Mouse (Mus musculus) intestine, postnatal 0 days (tissue): ENCODE measurements around the gene Ssr1. TPM values are rescaled to one million over a fixed set of nuclear protein-coding genes. Genes with fewer than 3 reads are reported as not detected.

ENCODE experiments used
- ATAC-seq: fragments of 200-750 bp; cut with Nextera tagmentation; 2 replicates; pipeline ENCODE4 v1.8.0; 2017; ENCODE audit warnings: mild to moderate bottlenecking, moderate TSS enrichment, moderate library complexity
- H3K27ac ChIP-seq: fragments of 300-500 bp; sonication (generic); 2 replicates; pipeline ENCODE4 v1.5.1; 2014; ENCODE audit warnings: mild to moderate bottlenecking, low read depth, low read length, moderate library complexity
- H3K27me3 ChIP-seq: fragments of 300-500 bp; sonication (generic); replicated peaks from 2 replicates; pipeline ENCODE4 v1.6.1; 2014; ENCODE audit warnings: low read length, mixed read lengths; ENCODE audit not compliant: control insufficient read depth, insufficient read depth
- H3K36me3 ChIP-seq: fragments of 300-500 bp; sonication (generic); 2 replicates; pipeline ENCODE4 v1.6.1; 2014; ENCODE audit warnings: mild to moderate bottlenecking, moderate library complexity; ENCODE audit not compliant: control insufficient read depth, insufficient read depth
- H3K4me1 ChIP-seq: fragments of 300-500 bp; sonication (generic); replicated peaks from 2 replicates; pipeline ENCODE4 v1.6.1; 2014; ENCODE audit warnings: antibody characterized with exemption, low read length, mixed read lengths; ENCODE audit not compliant: control insufficient read depth, insufficient read depth
- H3K4me2 ChIP-seq: fragments of 300-500 bp; sonication (generic); replicated peaks from 2 replicates; pipeline ENCODE4 v1.6.1; 2014; ENCODE audit warnings: low read depth, mild to moderate bottlenecking, moderate library complexity
- H3K4me3 ChIP-seq: fragments of 300-500 bp; sonication (generic); 2 replicates; pipeline ENCODE4 v1.5.1; 2014; ENCODE audit warnings: low read depth, low read length
- H3K9ac ChIP-seq: fragments of 300-500 bp; sonication (generic); 2 replicates; pipeline ENCODE4 v1.6.1; 2014; ENCODE audit warnings: mild to moderate bottlenecking, low read depth, low read length
- H3K9me3 ChIP-seq: fragments of 300-500 bp; sonication (generic); 2 replicates; pipeline ENCODE4 v1.6.1; 2016; ENCODE audit warnings: mixed run types; ENCODE audit not compliant: control insufficient read depth
- CTCF ChIP-seq: sonication (generic); IDR thresholded peaks from 2 replicates; pipeline ENCODE4 v1.5.1; 2016; ENCODE audit warnings: low read depth, mild to moderate bottlenecking, control low read depth, antibody characterized with exemption, moderate library complexity
- WGBS: fragments of 180-500 bp; shearing (Covaris S2); extraction: QIAGEN DNeasy Blood & Tissue Kit; methylation state at CpG from one replicate; pipeline ENCODE4 v1.1.7; 2014; 5-methylcytosine and 5-hydroxymethylcytosine counted together
- polyA plus RNA-seq: library from polyadenylated mRNA; unstranded; fragments of >200 nt; fragmentation: Nextera tagmentation; extraction: Ambion mirVana; gene quantifications from 2 replicates; pipeline ENCODE4 v1.2.1, GENCODE M21; 2015

Gene Ssr1
- polyA plus RNA-seq, result 76.2 and 77.9 TPM in 2 replicates

GRCm38 (mm10) chr13:37993704-37994404 lies at the start of gene Ssr1:
Ssr1 (minus strand) TSS chr13:37994217.
- peak within 1 kb of the TSS; percentile 100 for H3K4me3 ChIP-seq
- H3K4me1 ChIP-seq, result 0 out of 2 replicates have a peak, but pooled peaks cover 7% of the 10 kb centered on the region
- TF ChIP-seq CTCF, result no peak
- WGBS, result under 1% methylated on average over 63 of the region's 89 CpGs
- H3K36me3 ChIP-seq, result peaks cover 15% of the 10 kb centered on the region
- H3K9me3 ChIP-seq, result no peaks in the 10 kb centered on the region
- peak within 1 kb of the TSS; percentile 90 for H3K27ac ChIP-seq
- H3K9ac ChIP-seq, result peak within 1 kb of the TSS; percentile 99
- ATAC-seq, result peak; percentile 98
- no peaks in the 10 kb centered on the region for H3K27me3 ChIP-seq
- peak within 1 kb of the TSS; percentile 75 for H3K4me2 ChIP-seq

GRCm38 (mm10) chr13:38037811-38038210 lies 43.8 kb upstream of the Ssr1 start:
- no peak for ATAC-seq
- no peak for TF ChIP-seq CTCF
- Histone ChIP-seq H3K4me1 (0 out of 2 replicates have a peak, but pooled peaks cover 2% of the 10 kb centered on the region), H3K9me3 (no peaks in the 10 kb centered on the region), H3K4me2 (peak overlapping the region; percentile 73), H3K9ac (peak overlapping the region; percentile 94), H3K36me3 (peaks cover 29% of the 10 kb centered on the region), H3K27me3 (no peaks in the 10 kb centered on the region), H3K4me3 (peak overlapping the region; percentile 85), H3K27ac (no peak overlapping the region)
- 31% methylated on average over 12 of the region's 12 CpGs for WGBS

- H3K27ac ChIP-seq, result peak within 1 kb of the TSS; percentile 74
- peak within 1 kb of the TSS; percentile 94 for H3K9ac ChIP-seq
- peaks cover 24% of the 10 kb centered on the region for H3K36me3 ChIP-seq
- H3K4me2 ChIP-seq, result peak within 1 kb of the TSS; percentile 73
- TF ChIP-seq CTCF, result peak; percentile 54
- H3K9me3 ChIP-seq, result no peaks in the 10 kb centered on the region
- 0 out of 2 replicates have a peak, but pooled peaks cover 2% of the 10 kb centered on the region for H3K4me1 ChIP-seq
- peak; percentile 95 for ATAC-seq
- H3K27me3 ChIP-seq, result no peaks in the 10 kb centered on the region
- WGBS, result under 1% methylated on average over 47 of the region's 47 CpGs
- H3K4me3 ChIP-seq, result peak within 1 kb of the TSS; percentile 85
Observed at GRCm38 (mm10) chr13:38037044-38037687, 43.1 kb upstream of the Ssr1 start, which contains the start of gene Cage1. Cage1 (minus strand) TSS chr13:38037069.

GRCm38 (mm10) chr13:38036343-38037043 lies 42.5 kb upstream of the Ssr1 start, which contains the start of gene Riok1:
Riok1 (plus strand) TSS chr13:38036995.
- no peaks in the 10 kb centered on the region for H3K9me3 ChIP-seq
- peak within 1 kb of the TSS; percentile 74 for H3K27ac ChIP-seq
- H3K36me3 ChIP-seq, result peaks cover 19% of the 10 kb centered on the region
- peak within 1 kb of the TSS; percentile 73 for H3K4me2 ChIP-seq
- H3K4me1 ChIP-seq, result 0 out of 2 replicates have a peak, but pooled peaks cover 2% of the 10 kb centered on the region
- no peaks in the 10 kb centered on the region for H3K27me3 ChIP-seq
- TF ChIP-seq CTCF, result no peak
- peak; percentile 65 for ATAC-seq
- H3K9ac ChIP-seq, result peak within 1 kb of the TSS; percentile 94
- peak within 1 kb of the TSS; percentile 85 for H3K4me3 ChIP-seq
- 7% methylated on average over 37 of the region's 37 CpGs for WGBS

- 72% methylated on average over 4 of the region's 4 CpGs for WGBS
- no peak for TF ChIP-seq CTCF
- Histone ChIP-seq H3K4me3 (no peak overlapping the region), H3K27me3 (no peaks in the 10 kb centered on the region), H3K4me1 (no peaks in the 10 kb centered on the region), H3K9ac (no peak overlapping the region), H3K36me3 (no peaks in the 10 kb centered on the region), H3K4me2 (no peak overlapping the region), H3K27ac (no peak overlapping the region), H3K9me3 (no peaks in the 10 kb centered on the region)
- no peak for ATAC-seq
Observed at GRCm38 (mm10) chr13:38028407-38028806, 34.4 kb upstream of the Ssr1 start.
